Mouse (Mus musculus) kidney, embryonic 15.5 days (tissue): ENCODE results near the gene Cox8a. TPM values are rescaled to one million over a fixed set of nuclear protein-coding genes. Genes with fewer than 3 reads are reported as not detected.

Source experiments
- ATAC-seq: fragments of 200-750 bp; cut with Nextera tagmentation; replicated peaks from 2 replicates; pipeline ENCODE4 v1.8.0; 2017; ENCODE audit warnings: moderate TSS enrichment; ENCODE audit not compliant: low FRiP score
- H3K27ac ChIP-seq: fragments of 300-500 bp; sonication (generic); 2 replicates; pipeline ENCODE4 v1.5.1; 2015; ENCODE audit warnings: mild to moderate bottlenecking, inconsistent platforms
- H3K27me3 ChIP-seq: fragments of 300-500 bp; sonication (generic); 2 replicates; pipeline ENCODE4 v1.6.1; 2015; ENCODE audit warnings: inconsistent platforms
- H3K36me3 ChIP-seq: fragments of 300-500 bp; sonication (generic); 2 replicates; pipeline ENCODE4 v1.6.1; 2015; ENCODE audit warnings: inconsistent platforms
- H3K4me1 ChIP-seq: fragments of 300-500 bp; sonication (generic); 2 replicates; pipeline ENCODE4 v1.6.1; 2015; ENCODE audit warnings: inconsistent platforms
- H3K4me2 ChIP-seq: fragments of 300-500 bp; sonication (generic); 2 replicates; pipeline ENCODE4 v1.6.1; 2015; ENCODE audit warnings: moderate library complexity, mild to moderate bottlenecking, inconsistent platforms
- H3K4me3 ChIP-seq: fragments of 300-500 bp; sonication (generic); replicated peaks from 2 replicates; pipeline ENCODE4 v1.5.1; 2015; ENCODE audit warnings: mild to moderate bottlenecking, inconsistent platforms
- H3K9ac ChIP-seq: fragments of 300-500 bp; sonication (generic); 2 replicates; pipeline ENCODE4 v1.6.1; 2015; ENCODE audit warnings: mild to moderate bottlenecking, inconsistent platforms
- H3K9me3 ChIP-seq: fragments of 300-500 bp; sonication (generic); replicated peaks from 2 replicates; pipeline ENCODE4 v1.6.1; 2016; ENCODE audit warnings: inconsistent platforms
- WGBS: fragments of 180-500 bp; shearing (Covaris S2); methylation state at CpG from one replicate; pipeline ENCODE4 v1.1.7; 2015; ENCODE audit warnings: mixed read lengths; 5-methylcytosine and 5-hydroxymethylcytosine counted together
- polyA plus RNA-seq: library from polyadenylated mRNA; unstranded; fragments of >200 nt; fragmentation: Nextera tagmentation; extraction: Ambion mirVana; gene quantifications from 2 replicates; pipeline ENCODE4 v1.2.1, GENCODE M21; 2015

Cox8a gene
- polyA plus RNA-seq, 1 experiment from 2014 or later = 1,089 TPM

GRCm38 (mm10) chr19:7196741-7197270 is 20.6 kb downstream of the Cox8a start:
- peaks cover 46% of the 10 kb centered on the region for H3K36me3 ChIP-seq
- H3K27ac ChIP-seq = peak overlapping the region; percentile 29; the same call in 1 of the 2 replicates
- H3K9me3 ChIP-seq = no peaks in the 10 kb centered on the region
- no peak overlapping the region for H3K4me3 ChIP-seq
- peaks cover 12% of the 10 kb centered on the region for H3K27me3 ChIP-seq
- peaks cover 44% of the 10 kb centered on the region for H3K4me1 ChIP-seq
- ATAC-seq = peak; percentile 47
- H3K9ac ChIP-seq = no peak overlapping the region
- WGBS = 15% methylated on average over 17 of the region's 17 CpGs
- no peak overlapping the region for H3K4me2 ChIP-seq

GRCm38 (mm10) chr19:7195900-7196728 is 21.3 kb downstream of the Cox8a start:
- 14% methylated on average over 33 of the region's 33 CpGs for WGBS
- H3K9me3 ChIP-seq = no peaks in the 10 kb centered on the region

GRCm38 (mm10) chr19:7192561-7192967 is 24.9 kb downstream of the Cox8a start:
- H3K27me3 ChIP-seq = peaks cover 44% of the 10 kb centered on the region
- no peaks in the 10 kb centered on the region for H3K9me3 ChIP-seq
- peak overlapping the region; percentile 89 for H3K27ac ChIP-seq
- no peak for ATAC-seq
- 57% methylated on average over 2 of the region's 2 CpGs for WGBS
- peaks cover 4% of the 10 kb centered on the region for H3K36me3 ChIP-seq
- peaks cover 58% of the 10 kb centered on the region for H3K4me1 ChIP-seq
- H3K4me2 ChIP-seq = peak overlapping the region; percentile 3; the same call in 1 of the 2 replicates
- H3K9ac ChIP-seq = no peak overlapping the region
- H3K4me3 ChIP-seq = no peak overlapping the region

More at GRCm38 (mm10) chr19:7195900-7196728, 21.3 kb downstream of the Cox8a start:
- 0 out of 2 replicates have a peak, but pooled peaks have one; percentile 13 for ATAC-seq
- Histone ChIP-seq H3K4me3 (no peak overlapping the region), H3K27ac (peak overlapping the region; percentile 29; the same call in 1 of the 2 replicates), H3K4me2 (no peak overlapping the region), H3K36me3 (peaks cover 39% of the 10 kb centered on the region), H3K27me3 (peaks cover 17% of the 10 kb centered on the region), H3K9ac (no peak overlapping the region), H3K4me1 (peaks cover 51% of the 10 kb centered on the region)

DNA sequence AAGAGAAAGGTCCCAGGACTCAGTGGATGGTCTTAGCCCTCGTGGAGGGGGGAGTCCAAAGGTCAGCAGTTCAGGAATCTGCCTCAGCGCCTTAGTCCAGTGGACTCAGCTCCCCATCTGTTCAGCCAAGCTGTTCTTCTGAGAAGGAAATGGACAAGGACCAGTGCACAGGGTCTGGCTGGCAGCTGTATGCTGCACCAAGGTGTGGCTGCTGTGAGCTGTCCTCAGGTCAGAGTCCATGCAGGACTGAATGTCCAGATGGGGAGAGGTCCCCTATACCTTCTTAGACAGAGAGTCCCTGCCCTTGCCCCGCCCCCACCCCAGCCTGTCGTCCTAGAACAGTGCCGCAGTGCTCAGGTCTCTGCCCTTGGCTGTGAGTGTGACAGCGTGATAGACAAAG is 25.8 kb downstream of the Cox8a start:
- Histone ChIP-seq H3K36me3 (no peaks in the 10 kb centered on the region), H3K27ac (peak overlapping the region; percentile 89), H3K4me3 (no peak overlapping the region), H3K4me1 (peaks cover 58% of the 10 kb centered on the region), H3K9me3 (no peaks in the 10 kb centered on the region), H3K4me2 (no peak overlapping the region), H3K27me3 (peaks cover 53% of the 10 kb centered on the region), H3K9ac (no peak overlapping the region)
- 34% methylated on average over 6 of the region's 6 CpGs for WGBS
- ATAC-seq = peak; percentile 77

DNA sequence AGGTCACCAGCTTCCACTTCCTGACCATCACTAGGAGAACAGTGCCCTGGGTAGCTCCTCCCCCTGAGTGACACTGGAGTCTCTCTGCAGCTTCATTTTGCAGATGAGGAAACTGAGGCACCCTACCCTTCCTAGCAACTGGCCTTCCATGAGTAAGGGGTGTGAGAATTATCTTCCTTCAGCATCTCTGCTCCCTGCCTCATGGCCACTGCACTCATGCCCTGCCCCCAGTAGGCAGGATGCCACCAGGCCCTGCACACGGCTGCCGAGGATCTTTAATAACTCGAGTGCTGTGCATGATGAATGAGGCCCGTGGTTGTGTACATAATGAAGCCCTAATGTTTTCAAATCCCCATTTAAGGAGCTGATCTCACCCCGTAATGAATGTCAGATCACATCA is 26.4 kb downstream of the Cox8a start:
- Histone ChIP-seq H3K4me2 (no peak overlapping the region), H3K9ac (no peak overlapping the region), H3K9me3 (no peaks in the 10 kb centered on the region), H3K27me3 (peaks cover 59% of the 10 kb centered on the region), H3K4me1 (peaks cover 58% of the 10 kb centered on the region), H3K27ac (peak overlapping the region; percentile 89), H3K4me3 (no peak overlapping the region), H3K36me3 (no peaks in the 10 kb centered on the region)
- 65% methylated on average over 5 of the region's 5 CpGs for WGBS
- no peak for ATAC-seq

GRCm38 (mm10) chr19:7189026-7189425 is 28.4 kb downstream of the Cox8a start:
- no peak overlapping the region for H3K27ac ChIP-seq
- ATAC-seq = no peak
- H3K27me3 ChIP-seq = peaks cover 73% of the 10 kb centered on the region
- no peak overlapping the region for H3K4me3 ChIP-seq
- peaks cover 67% of the 10 kb centered on the region for H3K4me1 ChIP-seq
- no peak overlapping the region for H3K4me2 ChIP-seq
- 74% methylated on average over 4 of the region's 4 CpGs for WGBS
- no peaks in the 10 kb centered on the region for H3K36me3 ChIP-seq
- no peaks in the 10 kb centered on the region for H3K9me3 ChIP-seq
- H3K9ac ChIP-seq = no peak overlapping the region

GRCm38 (mm10) chr19:7187157-7187556 is 30.3 kb downstream of the Cox8a start:
- Histone ChIP-seq H3K4me3 (no peak overlapping the region), H3K27me3 (peaks cover 85% of the 10 kb centered on the region), H3K9ac (no peak overlapping the region), H3K4me1 (peaks cover 69% of the 10 kb centered on the region), H3K27ac (no peak overlapping the region), H3K4me2 (no peak overlapping the region), H3K9me3 (no peaks in the 10 kb centered on the region), H3K36me3 (no peaks in the 10 kb centered on the region)
- ATAC-seq = no peak
- WGBS = 55% methylated on average over 5 of the region's 5 CpGs

GRCm38 (mm10) chr19:7185715-7186291 is 31.6 kb downstream of the Cox8a start:
- Histone ChIP-seq H3K9ac (0 out of 2 replicates have a peak overlapping the region, but pooled peaks have one; percentile 5), H3K27me3 (peaks cover 85% of the 10 kb centered on the region), H3K4me2 (peak overlapping the region; percentile 23; the same call in 1 of the 2 replicates), H3K4me1 (peaks cover 67% of the 10 kb centered on the region), H3K36me3 (no peaks in the 10 kb centered on the region), H3K4me3 (no peak overlapping the region), H3K27ac (no peak overlapping the region), H3K9me3 (no peaks in the 10 kb centered on the region)
- peak; percentile 33 for ATAC-seq
- 5% methylated on average over 18 of the region's 18 CpGs for WGBS

- no peak overlapping the region for H3K4me2 ChIP-seq
- peaks cover 93% of the 10 kb centered on the region for H3K27me3 ChIP-seq
- no peak overlapping the region for H3K4me3 ChIP-seq
- no peak overlapping the region for H3K27ac ChIP-seq
- no peak for ATAC-seq
- peaks cover 71% of the 10 kb centered on the region for H3K4me1 ChIP-seq
- no peaks in the 10 kb centered on the region for H3K9me3 ChIP-seq
- H3K36me3 ChIP-seq = no peaks in the 10 kb centered on the region
- no peak overlapping the region for H3K9ac ChIP-seq
- 50% methylated on average over 4 of the region's 4 CpGs for WGBS
Observed at GRCm38 (mm10) chr19:7185059-7185458, 32.4 kb downstream of the Cox8a start.

GRCm38 (mm10) chr19:7183419-7183818 is 34.0 kb downstream of the Cox8a start:
- no peak overlapping the region for H3K9ac ChIP-seq
- no peaks in the 10 kb centered on the region for H3K9me3 ChIP-seq
- H3K4me3 ChIP-seq = no peak overlapping the region
- WGBS = 64% methylated on average over 11 of the region's 11 CpGs
- no peaks in the 10 kb centered on the region for H3K36me3 ChIP-seq
- H3K27ac ChIP-seq = no peak overlapping the region
- ATAC-seq = no peak
- no peak overlapping the region for H3K4me2 ChIP-seq
- H3K27me3 ChIP-seq = peaks cover 81% of the 10 kb centered on the region
- H3K4me1 ChIP-seq = peaks cover 75% of the 10 kb centered on the region

DNA sequence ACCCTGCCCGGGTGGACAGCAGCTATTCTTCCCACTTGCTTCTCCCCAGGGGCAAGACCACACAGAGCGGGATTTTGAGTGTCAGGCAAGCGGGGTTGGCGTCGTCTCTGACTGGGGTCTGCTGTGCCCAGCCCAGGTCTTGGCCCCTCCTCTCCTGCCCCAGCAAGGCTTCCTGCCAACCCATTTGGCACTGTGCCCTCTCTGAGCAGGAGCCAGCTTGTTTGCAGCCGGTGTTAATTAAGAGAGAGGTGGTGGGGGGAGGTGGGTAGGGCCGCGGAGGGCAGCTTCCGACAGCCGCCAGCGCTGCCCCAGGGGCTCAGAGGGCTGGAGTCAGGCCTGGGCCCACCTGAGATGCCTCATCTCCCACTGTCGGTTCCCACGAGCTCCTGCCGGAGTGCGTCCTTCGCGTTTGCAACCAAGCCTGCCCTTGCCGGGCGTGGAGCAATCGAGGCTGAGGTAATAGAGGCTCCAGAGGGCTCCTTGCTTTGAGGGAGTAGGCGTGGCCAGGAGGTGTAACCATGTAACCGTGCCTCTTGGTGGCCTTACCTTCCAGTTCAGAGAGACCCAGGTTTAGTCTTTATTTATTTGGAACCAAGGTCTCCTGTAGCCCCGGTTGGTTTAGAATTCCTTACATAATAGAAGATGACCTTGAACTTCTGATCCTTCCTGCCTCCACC is 35.0 kb downstream of the Cox8a start:
- H3K27me3 ChIP-seq = peaks cover 76% of the 10 kb centered on the region
- H3K36me3 ChIP-seq = no peaks in the 10 kb centered on the region
- 0 out of 2 replicates have a peak overlapping the region, but pooled peaks have one; percentile 7 for H3K4me3 ChIP-seq
- peak overlapping the region; percentile 46 for H3K4me2 ChIP-seq
- 5% methylated on average over 23 of the region's 23 CpGs for WGBS
- peaks cover 78% of the 10 kb centered on the region for H3K4me1 ChIP-seq
- H3K27ac ChIP-seq = peak overlapping the region; percentile 68
- ATAC-seq = peak; percentile 38; the same call in 1 of the 2 replicates
- H3K9ac ChIP-seq = 0 out of 2 replicates have a peak overlapping the region, but pooled peaks have one; percentile 28
- H3K9me3 ChIP-seq = no peaks in the 10 kb centered on the region
